Mouse (Mus musculus): ENCODE data around the gene Dcps. TPM values are rescaled to one million over a fixed set of nuclear protein-coding genes. Genes with fewer than 3 reads are reported as not detected.
"Not testable (repeated sequence)": the region's sequence is repeated elsewhere in the genome, so short reads cannot be mapped to it uniquely, and the experiment has no call there.

The Dcps gene
- polyA plus RNA-seq, 1 experiment from 2014 or later, result 93.5 TPM

DNA sequence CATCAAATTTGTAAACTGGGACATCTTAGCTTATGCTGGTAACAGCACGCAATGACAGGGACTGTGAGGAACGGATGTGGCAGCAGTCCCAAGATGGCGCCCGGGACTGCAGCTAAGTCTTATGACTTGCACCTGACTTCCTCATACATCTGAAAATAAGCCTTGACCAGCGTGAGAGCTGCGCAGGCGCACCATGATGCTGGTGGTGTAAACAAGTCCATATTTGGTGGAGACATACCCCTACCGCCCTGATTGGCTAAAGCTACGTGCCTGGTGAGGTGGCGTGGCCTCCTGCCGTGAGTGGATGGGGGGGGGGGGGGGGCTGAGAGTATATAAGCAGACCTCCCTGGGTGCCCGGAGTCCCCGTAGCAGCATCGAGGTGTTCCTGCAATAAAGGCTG is 28.6 kb downstream of the Dcps start:
- H3K27ac ChIP-seq (replicated peaks); DNase-seq (ENCODE audit: low spot score); H3K27me3 ChIP-seq (replicated peaks; ENCODE audit: low read depth, poor library complexity, severe bottlenecking); H3K4me3 ChIP-seq; H3K36me3 ChIP-seq (replicated peaks); H3K4me1 ChIP-seq; H3K9me3 ChIP-seq: not testable (repeated sequence)
- 93% methylated on average over 14 of the region's 14 CpGs for WGBS

DNA sequence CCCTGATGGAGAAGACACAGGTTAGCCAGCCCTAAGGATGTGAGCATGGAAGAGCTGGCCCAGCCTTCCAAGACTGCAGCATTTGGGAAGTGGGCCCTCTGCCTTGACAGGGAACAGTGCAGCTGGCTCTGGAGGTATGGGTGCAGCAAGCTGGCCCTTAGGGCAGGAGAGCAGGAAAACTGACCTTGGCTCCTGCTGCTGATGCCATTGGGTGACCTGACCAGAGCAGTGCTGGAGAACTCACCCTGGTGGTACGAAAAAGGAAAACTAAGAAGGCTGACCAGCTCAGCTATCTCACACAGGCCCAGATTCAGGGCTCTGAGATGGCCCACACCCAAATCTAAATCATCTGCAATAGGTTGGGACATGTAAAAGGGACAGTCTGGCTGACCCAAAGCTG is 30.0 kb downstream of the Dcps start:
- Histone ChIP-seq H3K9me3 (no peaks in the 10 kb centered on the region), H3K4me3 (no peak overlapping the region), H3K27me3 (replicated peaks; ENCODE audit: low read depth, poor library complexity, severe bottlenecking) (no peaks in the 10 kb centered on the region), H3K4me1 (peaks cover 8% of the 10 kb centered on the region; the same call in 1 of the 2 replicates), H3K36me3 (replicated peaks) (no peaks in the 10 kb centered on the region), H3K27ac (replicated peaks) (no peak overlapping the region)
- DNase-seq (ENCODE audit: low spot score), result no peak
- WGBS, result 88% methylated on average over 1 of the region's 1 CpGs

DNA sequence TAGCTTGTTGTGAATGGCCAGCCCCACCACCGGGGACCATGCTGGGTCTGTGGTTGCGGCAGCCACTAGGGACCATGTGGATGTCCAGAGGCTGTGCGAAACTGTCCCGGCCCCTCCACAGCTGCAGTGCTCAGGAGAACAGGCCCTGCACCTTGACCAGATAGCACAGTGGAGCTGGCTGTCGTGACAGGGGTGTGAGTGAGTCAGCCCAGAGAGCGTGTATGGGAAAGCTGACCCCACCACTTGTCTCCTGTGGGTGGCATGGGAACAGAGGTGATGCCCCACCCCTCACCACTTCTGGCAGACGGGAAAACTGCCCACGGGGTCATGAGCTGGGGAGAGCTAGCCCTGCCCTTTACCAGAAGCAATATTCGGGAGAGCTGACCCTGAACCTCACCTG is 30.7 kb downstream of the Dcps start:
- no peaks in the 10 kb centered on the region for H3K27me3 ChIP-seq (replicated peaks; ENCODE audit: low read depth, poor library complexity, severe bottlenecking)
- no peak overlapping the region for H3K4me3 ChIP-seq
- no peaks in the 10 kb centered on the region for H3K9me3 ChIP-seq
- peaks cover 12% of the 10 kb centered on the region; the same call in 1 of the 2 replicates for H3K4me1 ChIP-seq
- WGBS, result 91% methylated on average over 9 of the region's 9 CpGs
- H3K36me3 ChIP-seq (replicated peaks), result no peaks in the 10 kb centered on the region
- no peak overlapping the region for H3K27ac ChIP-seq (replicated peaks)
- no peak for DNase-seq (ENCODE audit: low spot score)

DNA sequence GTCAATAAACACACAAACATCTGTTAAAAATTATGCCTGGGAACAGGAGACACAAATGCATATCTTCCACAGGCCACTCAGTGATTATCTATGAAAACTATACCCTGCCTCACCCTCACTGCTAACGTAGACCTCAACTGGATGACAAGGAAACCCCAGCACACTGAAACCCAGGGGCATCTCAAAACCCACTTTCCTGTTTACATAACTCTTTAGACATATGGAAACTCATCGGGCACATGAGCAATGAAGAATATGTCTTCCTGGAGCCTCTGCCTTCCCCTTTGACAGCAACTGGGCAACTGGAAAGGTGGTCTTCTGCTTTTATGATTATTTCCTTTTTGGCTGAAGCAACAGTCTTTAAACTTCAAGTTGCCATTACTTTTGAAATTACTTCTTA is 33.6 kb downstream of the Dcps start:
- Histone ChIP-seq H3K36me3 (replicated peaks) (no peaks in the 10 kb centered on the region), H3K4me3 (no peak overlapping the region), H3K9me3 (no peaks in the 10 kb centered on the region), H3K4me1 (peaks cover 24% of the 10 kb centered on the region), H3K27me3 (replicated peaks; ENCODE audit: low read depth, poor library complexity, severe bottlenecking) (no peaks in the 10 kb centered on the region), H3K27ac (replicated peaks) (no peak overlapping the region)
- 69% methylated on average over 2 of the region's 2 CpGs for WGBS
- DNase-seq (ENCODE audit: low spot score), result no peak

DNA sequence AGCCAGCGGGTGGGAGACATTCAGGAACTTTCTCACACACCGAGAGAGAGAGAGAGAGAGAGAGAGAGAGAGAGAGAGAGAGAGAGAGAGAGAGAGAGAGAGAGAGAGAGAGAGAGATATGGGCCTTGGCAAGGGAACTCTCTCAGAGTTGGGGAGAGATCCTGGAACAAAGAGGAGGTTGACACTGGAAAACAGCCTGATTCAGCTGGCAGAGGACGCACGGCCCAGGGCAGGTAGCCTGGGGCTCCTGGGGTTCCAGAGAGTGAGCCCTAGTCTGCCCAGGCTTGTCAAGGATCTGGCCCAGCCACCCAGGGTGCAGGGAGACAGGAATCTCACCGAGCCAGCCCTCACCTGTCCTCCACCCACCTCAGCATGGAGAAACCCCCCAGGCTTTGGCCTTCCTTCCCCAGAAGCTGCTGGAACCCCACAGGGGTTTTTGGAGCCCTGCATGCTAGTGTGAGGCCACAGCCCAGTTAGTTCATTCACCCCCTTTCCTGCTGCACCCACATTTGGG is 36.6 kb downstream of the Dcps start:
- H3K27ac ChIP-seq (replicated peaks), result no peak overlapping the region
- no peaks in the 10 kb centered on the region for H3K27me3 ChIP-seq (replicated peaks; ENCODE audit: low read depth, poor library complexity, severe bottlenecking)
- 78% methylated on average over 5 of the region's 5 CpGs for WGBS
- H3K36me3 ChIP-seq (replicated peaks), result peaks cover 12% of the 10 kb centered on the region
- H3K9me3 ChIP-seq, result no peaks in the 10 kb centered on the region
- no peak overlapping the region for H3K4me3 ChIP-seq
- H3K4me1 ChIP-seq, result peaks cover 16% of the 10 kb centered on the region
- no peak for DNase-seq (ENCODE audit: low spot score)

DNA sequence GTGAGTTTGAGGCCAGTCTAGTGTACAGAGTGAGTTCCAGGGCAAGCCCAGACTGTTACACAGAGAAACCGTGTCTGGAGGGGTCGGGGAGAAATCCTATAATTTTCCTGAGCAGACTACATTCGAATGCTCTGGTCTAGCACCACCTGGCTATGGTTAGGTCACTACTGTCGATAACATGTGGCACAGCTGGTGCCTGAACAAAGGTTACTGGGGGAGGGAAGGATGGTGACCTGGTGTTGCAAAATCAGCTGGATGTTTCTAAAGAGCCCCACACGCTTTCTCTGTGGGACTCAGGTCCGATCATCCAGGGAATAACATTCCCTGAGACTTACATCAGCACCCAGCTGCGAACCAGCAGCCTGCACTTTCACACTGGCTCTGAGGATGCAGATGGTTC is 37.8 kb downstream of the Dcps start:
- H3K9me3 ChIP-seq, result no peaks in the 10 kb centered on the region
- no peak for DNase-seq (ENCODE audit: low spot score)
- H3K4me1 ChIP-seq, result peaks cover 16% of the 10 kb centered on the region
- peaks cover 12% of the 10 kb centered on the region for H3K36me3 ChIP-seq (replicated peaks)
- H3K27ac ChIP-seq (replicated peaks), result no peak overlapping the region; the same call in 1 of the 2 replicates
- 71% methylated on average over 7 of the region's 7 CpGs for WGBS
- H3K27me3 ChIP-seq (replicated peaks; ENCODE audit: low read depth, poor library complexity, severe bottlenecking), result no peaks in the 10 kb centered on the region
- H3K4me3 ChIP-seq, result no peak overlapping the region

DNA sequence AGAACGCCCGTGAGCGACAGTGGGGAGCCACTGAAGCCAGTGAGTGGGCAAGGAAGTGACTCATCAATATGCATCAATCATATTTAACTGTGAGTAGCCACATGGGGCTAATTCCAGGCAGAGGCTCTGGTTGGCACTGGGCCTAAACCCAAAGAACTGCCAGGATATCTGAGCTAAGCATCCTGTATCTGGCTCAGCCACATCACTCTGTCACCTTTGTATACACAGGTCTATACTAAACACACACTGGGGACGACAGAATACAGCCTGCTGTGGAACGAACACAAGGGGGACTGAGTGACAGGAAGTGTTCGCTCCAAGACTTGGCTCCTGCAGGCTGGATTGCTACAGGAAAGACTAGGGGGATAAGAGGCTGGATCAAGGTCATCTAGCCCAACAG is 40.3 kb downstream of the Dcps start:
- Histone ChIP-seq H3K36me3 (replicated peaks) (peaks cover 12% of the 10 kb centered on the region), H3K27ac (replicated peaks) (no peak overlapping the region), H3K4me3 (no peak overlapping the region), H3K4me1 (peaks cover 16% of the 10 kb centered on the region), H3K9me3 (no peaks in the 10 kb centered on the region), H3K27me3 (replicated peaks; ENCODE audit: low read depth, poor library complexity, severe bottlenecking) (no peaks in the 10 kb centered on the region)
- WGBS, result 85% methylated on average over 6 of the region's 6 CpGs
- DNase-seq (ENCODE audit: low spot score), result no peak

DNA sequence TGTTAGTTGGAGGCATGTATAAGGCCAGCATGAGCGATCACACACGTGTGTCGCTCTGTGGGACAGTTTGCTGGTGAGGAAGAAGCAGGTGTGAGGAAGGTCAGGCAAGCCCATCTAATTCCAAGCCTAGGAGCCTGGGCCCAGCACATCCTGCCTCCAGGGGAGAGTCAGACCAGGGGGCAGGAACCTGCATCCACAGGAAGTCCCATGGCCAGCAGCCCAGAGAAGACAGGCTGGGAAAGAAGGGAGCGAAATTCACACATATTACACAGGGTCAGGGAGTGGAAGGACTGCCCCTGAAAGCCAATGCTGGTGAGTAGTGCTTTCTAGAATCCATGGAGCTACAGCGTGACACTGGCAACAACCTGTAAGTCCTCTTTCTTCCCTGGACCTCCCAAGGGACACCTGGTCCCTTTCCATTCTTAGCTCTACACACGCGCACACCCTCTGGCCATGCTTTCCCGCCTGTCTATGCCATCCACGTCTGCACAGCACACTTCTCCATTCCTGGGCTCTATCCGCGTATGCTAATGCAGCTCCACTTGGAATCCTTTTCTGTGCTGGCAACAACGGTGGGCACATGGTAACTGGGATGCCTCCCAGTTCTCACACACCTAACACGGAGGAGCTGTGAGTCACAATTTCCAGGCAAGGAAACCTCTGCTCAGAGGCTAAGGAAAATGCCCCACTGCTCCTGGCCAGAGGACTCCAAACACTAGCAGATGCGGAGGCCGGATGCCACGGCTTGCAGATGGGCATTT is 44.0 kb downstream of the Dcps start:
- Histone ChIP-seq H3K4me1 (no peaks in the 10 kb centered on the region), H3K36me3 (replicated peaks) (peaks cover 48% of the 10 kb centered on the region), H3K27ac (replicated peaks) (no peak overlapping the region), H3K27me3 (replicated peaks; ENCODE audit: low read depth, poor library complexity, severe bottlenecking) (no peaks in the 10 kb centered on the region), H3K9me3 (no peaks in the 10 kb centered on the region), H3K4me3 (no peak overlapping the region)
- WGBS, result 90% methylated on average over 16 of the region's 16 CpGs
- no peak for DNase-seq (ENCODE audit: low spot score)

DNA sequence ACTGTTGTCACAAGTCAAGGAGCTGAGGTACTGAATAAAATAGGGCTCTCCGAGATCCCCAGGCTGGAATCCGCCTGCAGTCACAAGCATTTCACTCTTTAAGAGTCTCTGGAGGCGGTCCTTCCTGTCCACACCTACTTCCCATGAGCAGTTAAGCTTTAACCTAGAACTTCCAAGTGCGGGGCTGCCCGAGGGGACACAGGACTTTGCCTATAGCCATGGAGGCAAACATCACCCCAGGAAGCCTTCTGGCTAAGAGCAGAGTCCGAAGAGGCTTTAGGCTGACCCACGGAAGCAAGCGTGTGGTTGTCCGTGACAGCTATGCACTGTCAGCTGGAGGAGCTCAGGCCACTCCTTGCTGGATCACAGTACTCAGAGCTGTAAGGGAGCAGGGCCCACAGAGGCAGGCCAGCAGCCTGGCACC is 46.9 kb downstream of the Dcps start:
- H3K27me3 ChIP-seq (replicated peaks; ENCODE audit: low read depth, poor library complexity, severe bottlenecking), result no peaks in the 10 kb centered on the region
- 89% methylated on average over 9 of the region's 9 CpGs for WGBS
- no peaks in the 10 kb centered on the region for H3K4me1 ChIP-seq
- H3K4me3 ChIP-seq, result no peak overlapping the region
- H3K27ac ChIP-seq (replicated peaks), result no peak overlapping the region; the same call in 1 of the 2 replicates
- DNase-seq (ENCODE audit: low spot score), result no peak
- no peaks in the 10 kb centered on the region for H3K9me3 ChIP-seq
- H3K36me3 ChIP-seq (replicated peaks), result peaks cover 64% of the 10 kb centered on the region

DNA sequence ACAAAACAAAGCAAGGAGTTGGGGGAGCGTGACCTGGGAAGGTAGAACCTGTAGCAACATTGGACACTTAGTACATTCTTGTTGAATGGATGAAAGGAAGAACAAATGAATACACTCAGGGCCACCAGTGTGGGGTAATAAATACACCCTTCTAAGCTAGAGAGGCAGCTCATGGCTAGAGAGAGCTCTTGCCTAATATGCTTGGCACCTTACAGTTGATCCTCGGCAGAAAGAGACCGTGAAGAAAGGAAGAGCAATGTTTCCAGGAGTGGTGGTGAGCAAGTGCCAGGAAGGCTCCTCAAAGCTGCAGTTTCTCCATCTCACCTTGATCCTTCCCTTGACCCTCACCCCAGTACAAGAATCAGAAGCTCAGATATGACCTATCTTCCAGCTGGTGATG is 47.3 kb downstream of the Dcps start:
- whole genome bisulfite sequencing, result 93% methylated on average over 3 of the region's 3 CpGs
- Histone ChIP-seq H3K4me3 (no peak overlapping the region), H3K27ac (replicated peaks) (no peak overlapping the region), H3K4me1 (no peaks in the 10 kb centered on the region), H3K36me3 (replicated peaks) (peaks cover 68% of the 10 kb centered on the region), H3K9me3 (no peaks in the 10 kb centered on the region), H3K27me3 (replicated peaks; ENCODE audit: low read depth, poor library complexity, severe bottlenecking) (no peaks in the 10 kb centered on the region)
- DNase-seq (ENCODE audit: low spot score), result no peak

DNA sequence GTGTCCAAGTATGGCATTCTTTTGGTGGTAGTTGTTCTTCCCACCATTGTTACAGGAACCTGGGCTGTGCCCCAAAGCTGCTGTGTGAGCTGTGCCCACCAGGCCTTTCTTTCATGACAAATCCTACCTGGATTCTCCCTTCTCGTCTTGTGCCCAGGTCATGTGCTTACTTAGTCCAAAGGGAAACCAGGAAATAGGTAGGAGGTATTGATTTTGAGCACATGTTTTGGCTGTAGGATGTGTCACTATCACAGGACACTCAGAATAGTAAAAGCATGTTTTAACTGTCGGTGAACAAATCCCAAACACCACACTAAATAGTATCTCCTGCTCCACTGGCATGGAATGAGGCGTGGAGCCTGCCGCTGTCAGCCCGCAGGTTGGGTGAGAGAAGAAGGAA is 48.3 kb downstream of the Dcps start:
- no peaks in the 10 kb centered on the region; the same call in 1 of the 2 replicates for H3K4me1 ChIP-seq
- H3K27me3 ChIP-seq (replicated peaks; ENCODE audit: low read depth, poor library complexity, severe bottlenecking), result no peaks in the 10 kb centered on the region
- H3K27ac ChIP-seq (replicated peaks), result no peak overlapping the region
- H3K36me3 ChIP-seq (replicated peaks), result peaks cover 78% of the 10 kb centered on the region
- DNase-seq (ENCODE audit: low spot score), result no peak
- H3K9me3 ChIP-seq, result no peaks in the 10 kb centered on the region
- no peak overlapping the region for H3K4me3 ChIP-seq
- WGBS, result 95% methylated on average over 5 of the region's 5 CpGs

DNA sequence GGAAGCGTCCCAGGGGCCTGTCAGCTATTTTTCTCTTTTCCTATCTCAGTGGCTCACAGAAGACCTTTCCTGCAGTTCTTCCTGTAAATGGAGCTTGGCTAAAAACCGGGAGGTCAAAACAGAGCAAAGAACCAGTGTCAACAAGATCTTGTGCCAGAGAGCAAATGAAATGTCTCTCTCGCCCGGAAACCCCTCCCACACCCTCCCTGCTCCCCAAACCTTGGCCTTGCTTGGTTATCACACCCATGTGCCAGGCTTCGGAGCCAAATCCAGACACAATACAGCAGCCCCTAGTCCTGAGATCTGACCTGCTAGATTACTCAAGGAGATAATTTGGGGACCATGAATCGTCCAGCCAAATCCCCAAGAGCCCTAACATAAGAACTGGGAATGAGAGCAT is 48.7 kb downstream of the Dcps start:
- Histone ChIP-seq H3K27ac (replicated peaks) (no peak overlapping the region; the same call in 1 of the 2 replicates), H3K36me3 (replicated peaks) (peaks cover 82% of the 10 kb centered on the region), H3K4me1 (no peaks in the 10 kb centered on the region; the same call in 1 of the 2 replicates), H3K9me3 (no peaks in the 10 kb centered on the region), H3K4me3 (no peak overlapping the region), H3K27me3 (replicated peaks; ENCODE audit: low read depth, poor library complexity, severe bottlenecking) (no peaks in the 10 kb centered on the region)
- no peak for DNase-seq (ENCODE audit: low spot score)
- WGBS, result 87% methylated on average over 6 of the region's 6 CpGs

DNA sequence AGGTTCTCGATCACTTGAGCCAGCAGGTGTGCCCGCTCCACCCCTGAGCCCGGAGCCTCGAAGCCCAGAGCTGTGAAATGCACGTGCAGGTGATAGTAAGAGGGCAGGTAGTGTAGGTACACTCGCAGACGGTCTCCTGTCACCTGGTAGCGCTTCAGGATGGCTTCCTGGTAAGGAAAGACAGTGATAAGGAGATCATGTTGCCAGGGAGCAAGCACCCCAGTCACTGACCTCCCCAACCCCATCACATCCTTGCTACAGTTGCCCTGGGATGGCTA is 51.2 kb downstream of the Dcps start:
- no peak for DNase-seq (ENCODE audit: low spot score)
- Histone ChIP-seq H3K9me3 (no peaks in the 10 kb centered on the region), H3K27ac (replicated peaks) (no peak overlapping the region), H3K4me3 (no peak overlapping the region), H3K4me1 (no peaks in the 10 kb centered on the region; the same call in 1 of the 2 replicates), H3K36me3 (replicated peaks) (peaks cover 92% of the 10 kb centered on the region), H3K27me3 (replicated peaks; ENCODE audit: low read depth, poor library complexity, severe bottlenecking) (no peaks in the 10 kb centered on the region)
- 91% methylated on average over 8 of the region's 8 CpGs for WGBS
